ENCODE assay signal across 20 mouse cellular contexts in the genomic region with DNA sequence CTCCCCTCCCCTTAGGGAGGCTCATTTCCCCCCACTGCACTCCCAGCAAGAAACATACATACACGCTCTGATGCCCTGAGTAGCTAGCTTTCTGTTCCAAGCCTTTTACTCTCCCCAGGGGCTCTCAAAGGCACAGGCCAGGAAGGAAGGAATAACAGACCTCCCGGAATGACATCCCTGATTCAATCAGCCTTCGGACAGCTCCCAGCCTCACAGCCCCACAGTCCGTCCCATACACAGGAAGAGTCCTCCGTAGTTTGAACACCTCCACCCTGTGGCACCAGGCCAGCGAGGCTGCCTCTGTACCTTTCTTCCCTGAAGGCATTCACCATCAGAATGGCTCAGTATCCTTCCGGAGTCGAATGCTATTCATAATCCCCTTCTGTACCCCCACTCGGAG. TPM values are rescaled to one million over a fixed set of nuclear protein-coding genes. Genes with fewer than 3 reads are reported as not detected.
DNase-seq lines count a peak whose midpoint lies in the region; ATAC-seq and TF ChIP-seq lines count a peak whose summit lies in the region.
"Had no signal": no experiment of that assay in that cellular context is flagged by ENCODE, and none has a peak within 500 bp of the region (broad histone marks: within the 10 kb centered on the region; RNA-seq: fewer than 3 reads in every experiment).

No protein-coding gene starts in this region.

- peak; percentile 34 for DNase-seq in heart, postnatal 4 days
- DNase-seq in heart, adult 8-10 months (ENCODE audit: low spot score): no peak
- no peak for DNase-seq in layer of hippocampus, adult 2 months (ENCODE audit: low spot score in 2 of 2)
- DNase-seq in layer of hippocampus, postnatal 10 days (ENCODE audit: low spot score in 2 of 2): no peak
- peak; percentile 66 for DNase-seq in MN1 (ENCODE audit: low spot score)
- DNase-seq in forebrain, postnatal 0 days: no peak
- no peak for DNase-seq in thymus, postnatal 36 days
- DNase-seq in urinary bladder, postnatal 4 days (ENCODE audit: low spot score in 2 of 2): no peak
- DNase-seq: adrenal gland, adult 8-10 months; B cell, adult 2 months; cerebellum, adult 2 months; gastrocnemius, postnatal 25 days; heart, postnatal 36 days; kidney, adult 9 months; left cerebral cortex, postnatal 4 days had no signal

- no peak for ATAC-seq in forebrain, postnatal 0 days
- ATAC-seq: lung, postnatal 0 days had no signal

- H3K9ac ChIP-seq in forebrain, postnatal 0 days: no peak overlapping the region
- H3K9ac ChIP-seq: liver, embryonic 12.5 days had no signal

- 19% methylated on average over 9 of the region's 9 CpGs for WGBS in forebrain, postnatal 0 days

- no peak for TF ChIP-seq CTCF in layer of hippocampus, adult 2 months (conservative IDR thresholded peaks at IDR 0.05)
- TF ChIP-seq CTCF in forebrain, postnatal 0 days (IDR thresholded peaks at IDR 0.05; ENCODE audit: low read depth): no peak

- no peaks in the 10 kb centered on the region for H3K9me3 ChIP-seq in forebrain, postnatal 0 days (ENCODE audit: low read length)
- H3K9me3 ChIP-seq: heart, embryonic 10.5 days; liver, embryonic 12.5 days; megakaryocyte, embryonic 14.5 days had no signal

- H3K4me2 ChIP-seq in forebrain, postnatal 0 days (ENCODE audit: low read depth): no peak overlapping the region
- H3K4me2 ChIP-seq: liver, embryonic 12.5 days had no signal

- H3K4me1 ChIP-seq in forebrain, postnatal 0 days (ENCODE audit: insufficient read depth): no peaks in the 10 kb centered on the region; the same call in 1 of the 2 replicates

- H3K4me3 ChIP-seq in layer of hippocampus, adult 2 months: no peak overlapping the region
- no peak overlapping the region for H3K4me3 ChIP-seq in forebrain, postnatal 0 days (ENCODE audit: low read depth, low read length)
- H3K4me3 ChIP-seq: heart, embryonic 10.5 days; liver, embryonic 12.5 days; megakaryocyte, embryonic 14.5 days; myocyte had no signal

- peak overlapping the region; percentile 65; the same call in 1 of the 2 replicates for H3K27ac ChIP-seq in layer of hippocampus, adult 2 months
- H3K27ac ChIP-seq in forebrain, postnatal 0 days (ENCODE audit: low read depth, low read length): peak overlapping the region; percentile 29; the same call in 1 of the 2 replicates
- H3K27ac ChIP-seq: heart, embryonic 10.5 days; liver, embryonic 12.5 days had no signal

- no peaks in the 10 kb centered on the region for H3K27me3 ChIP-seq in forebrain, postnatal 0 days (ENCODE audit: insufficient read depth, low read length)
- H3K27me3 ChIP-seq: liver, embryonic 12.5 days; megakaryocyte, embryonic 14.5 days had no signal

- peaks cover 24% of the 10 kb centered on the region for H3K36me3 ChIP-seq in forebrain, postnatal 0 days (ENCODE audit: insufficient read depth)

RNA-seq across cellular contexts. Expression of gene Clip2, which starts 23.7 kb away (rescaled TPM):
- 10 to 100 TPM; 13.0 to 14.2 TPM for total RNA-seq in heart, postnatal 4 days (2021)
- total RNA-seq in heart, adult 8-10 months (2022): 1 to 10 TPM; 4.5 to 6.8 (median 5.4) TPM
- 10 to 100 TPM; 90.0 to 99.3 TPM for total RNA-seq in layer of hippocampus, adult 2 months (2021)
- 100 to 1,000 TPM; 124 to 133 TPM for total RNA-seq in layer of hippocampus, postnatal 10 days (2021)
- total RNA-seq in forebrain, postnatal 0 days (2014; rRNA removed): 162 and 164 TPM in 2 replicates
- 12.7 and 14.5 TPM in 2 replicates for polyA plus RNA-seq in forebrain, postnatal 0 days (2015; fragmentation: Nextera tagmentation; extraction: Ambion mirVana)

RNA-seq across cellular contexts. Expression of gene Syna, which starts 31.5 kb away (rescaled TPM):
- total RNA-seq in heart, postnatal 4 days (2021): not detected
- not detected for total RNA-seq in heart, adult 8-10 months (2022)
- total RNA-seq in layer of hippocampus, adult 2 months (2021): 1 to 10 TPM; 5.4 to 6.8 TPM
- 1 to 10 TPM; 3.1 to 5.1 TPM for total RNA-seq in layer of hippocampus, postnatal 10 days (2021)
- not detected in 2 replicates for total RNA-seq in forebrain, postnatal 0 days (2014; rRNA removed)
- polyA plus RNA-seq in forebrain, postnatal 0 days (2015; fragmentation: Nextera tagmentation; extraction: Ambion mirVana): 0.55 and 0.97 TPM in 2 replicates
- total RNA-seq: adrenal gland, adult 8-10 months; gastrocnemius, postnatal 25 days; heart, postnatal 36 days; left cerebral cortex, postnatal 4 days had no signal
- polyA plus RNA-seq: heart, embryonic 10.5 days; liver, embryonic 12.5 days had no signal

RNA-seq across cellular contexts. Expression of gene Rfc2, which starts 52.7 kb away (rescaled TPM):
- total RNA-seq in heart, postnatal 4 days (2021): 10 to 100 TPM; 75.2 to 78.2 TPM
- 10 to 100 TPM; 21.6 to 26.0 (median 24.6) TPM for total RNA-seq in heart, adult 8-10 months (2022)
- total RNA-seq in layer of hippocampus, adult 2 months (2021): 10 to 100 TPM; 48.1 to 55.6 TPM
- 10 to 100 TPM; 63.0 to 65.2 TPM for total RNA-seq in layer of hippocampus, postnatal 10 days (2021)
- total RNA-seq in forebrain, postnatal 0 days (2014; rRNA removed): 68.9 and 97.5 TPM in 2 replicates
- 150 and 160 TPM in 2 replicates for polyA plus RNA-seq in forebrain, postnatal 0 days (2015; fragmentation: Nextera tagmentation; extraction: Ambion mirVana)

Comparison
In these comparisons a context has a peak if more than half of its experiments do, and no peak if none do; other contexts are left out.
1. DNase-seq: peak in heart, postnatal 4 days (single experiment) and MN1 (single experiment); none in heart, adult 8-10 months (single experiment), layer of hippocampus, adult 2 months (0 of 2), layer of hippocampus, postnatal 10 days (0 of 2), forebrain, postnatal 0 days (single experiment), thymus, postnatal 36 days (0 of 2) and urinary bladder, postnatal 4 days (0 of 2).
2. RNA of gene Clip2, which starts 23.7 kb away (total RNA-seq): 162 to 164 TPM in forebrain, postnatal 0 days, 124 to 133 TPM in layer of hippocampus, postnatal 10 days and 90.0 to 99.3 TPM in layer of hippocampus, adult 2 months; 13.0 to 14.2 TPM in heart, postnatal 4 days and 4.5 to 6.8 TPM in heart, adult 8-10 months; every median in the first group is over 4 times any median in the second.